Mouse (Mus musculus) CH12.LX (cell line): ENCODE data around the gene Cnbp. TPM values are rescaled to one million over a fixed set of nuclear protein-coding genes. Genes with fewer than 3 reads are reported as not detected.

Experiments
- DNase-seq: peaks from one replicate; pipeline ENCODE4 v3.0.0-alpha.2; 2013; ENCODE audit errors: extremely low read depth
- H3K27ac ChIP-seq: 2 replicates; pipeline ENCODE4 v1.5.1; 2012; ENCODE audit warnings: low read depth, mild to moderate bottlenecking, control low read depth, moderate library complexity; ENCODE audit not compliant: insufficient read depth
- H3K27me3 ChIP-seq: replicated peaks from 2 replicates; pipeline ENCODE3; 2012; ENCODE audit warnings: inconsistent platforms
- H3K36me3 ChIP-seq, 2 experiments: replicated peaks in 1 of 2; 2 replicates each; pipeline versions ENCODE3 to v1.6.1; 2012; ENCODE audit warnings: inconsistent platforms in 1 of 2, low read length in 1 of 2, mild to moderate bottlenecking in 1 of 2, mixed read lengths in 1 of 2, moderate library complexity in 1 of 2; ENCODE audit not compliant: control insufficient read depth in 1 of 2, insufficient read depth in 1 of 2
- H3K4me1 ChIP-seq, 2 experiments: 2 replicates each; pipeline ENCODE4 v1.6.1; 2012; ENCODE audit warnings: inconsistent platforms in 1 of 2, moderate library complexity in 1 of 2; ENCODE audit not compliant: insufficient read depth in 2 of 2, control insufficient read depth in 1 of 2
- H3K4me2 ChIP-seq: 2 replicates; pipeline ENCODE4 v1.6.1; 2012; ENCODE audit warnings: low read depth, mild to moderate bottlenecking, control low read depth; ENCODE audit not compliant: poor library complexity, insufficient read depth, severe bottlenecking
- H3K4me3 ChIP-seq, 3 experiments: fragments of 150-350 bp in 1 of 3; sonication (generic) in 1 of 3; replicated peaks in 1 of 3; 2 replicates each; pipeline versions ENCODE3 to v1.5.1; 2011 to 2012; ENCODE audit warnings: low read depth in 2 of 3, low read length in 2 of 3, mild to moderate bottlenecking in 2 of 3, moderate library complexity in 2 of 3, control low read depth in 1 of 3, improper control_type of control experiment in 1 of 3, inconsistent platforms in 1 of 3, mixed read lengths in 1 of 3; ENCODE audit not compliant: poor library complexity in 1 of 3
- H3K79me2 ChIP-seq: replicated peaks from 2 replicates; pipeline ENCODE4 v1.6.1; 2012; ENCODE audit warnings: mild to moderate bottlenecking, moderate library complexity; ENCODE audit not compliant: control insufficient read depth, poor library complexity, insufficient read depth, severe bottlenecking; ENCODE audit errors: extremely low read depth
- H3K9ac ChIP-seq: 2 replicates; pipeline ENCODE4 v1.6.1; 2012; ENCODE audit warnings: low read depth, mild to moderate bottlenecking, control low read depth, moderate library complexity; ENCODE audit not compliant: insufficient read depth
- H3K9me3 ChIP-seq: replicated peaks from 2 replicates; pipeline ENCODE3; 2012; ENCODE audit warnings: low read length, inconsistent platforms, mixed read lengths
- BHLHE40 ChIP-seq: IDR thresholded peaks from 2 replicates; pipeline ENCODE4 v1.6.1; 2011; ENCODE audit warnings: mild to moderate bottlenecking, low read depth, low read length, improper control_type of control experiment
- CTCF ChIP-seq, 2 experiments: IDR thresholded peaks in 1 of 2; conservative IDR thresholded peaks in 1 of 2; 2 replicates each; pipeline ENCODE4 v1.5.1; 2011 to 2012; ENCODE audit warnings: low read depth in 2 of 2, low read length in 2 of 2, improper control_type of control experiment in 1 of 2, inconsistent platforms in 1 of 2, mild to moderate bottlenecking in 1 of 2, moderate library complexity in 1 of 2
- EP300 ChIP-seq: IDR thresholded peaks from 2 replicates; pipeline ENCODE4 v1.6.1; 2011; ENCODE audit warnings: low read length, improper control_type of control experiment
- ETS1 ChIP-seq: conservative IDR thresholded peaks from 2 replicates; pipeline ENCODE4 v1.6.1; 2012; ENCODE audit warnings: low read depth, mild to moderate bottlenecking, inconsistent platforms, low read length, improper control_type of control experiment, moderate library complexity
- HCFC1 ChIP-seq: IDR thresholded peaks from 2 replicates; pipeline ENCODE4 v1.6.1; 2012; ENCODE audit warnings: low read depth, mild to moderate bottlenecking, inconsistent platforms, low read length, improper control_type of control experiment
- JUN ChIP-seq: IDR thresholded peaks from 2 replicates; pipeline ENCODE4 v1.6.1; 2011; ENCODE audit warnings: low read depth, mild to moderate bottlenecking, low read length, improper control_type of control experiment, moderate library complexity; ENCODE audit not compliant: insufficient read depth
- KAT2A ChIP-seq: IDR thresholded peaks from 2 replicates; pipeline ENCODE4 v1.6.1; 2012; ENCODE audit warnings: low read length, improper control_type of control experiment, inconsistent platforms; ENCODE audit not compliant: insufficient replicate concordance
- MAFK ChIP-seq: IDR thresholded peaks from 2 replicates; pipeline ENCODE4 v1.6.1; 2011; ENCODE audit warnings: low read length, improper control_type of control experiment; ENCODE audit not compliant: insufficient replicate concordance
- MAX ChIP-seq: IDR thresholded peaks from 2 replicates; pipeline ENCODE4 v1.6.1; 2011; ENCODE audit warnings: low read length, improper control_type of control experiment
- MYC ChIP-seq: IDR thresholded peaks from 2 replicates; pipeline ENCODE4 v1.6.1; 2011; ENCODE audit warnings: low read depth, mild to moderate bottlenecking, improper control_type of control experiment, low read length
- NELFE ChIP-seq: IDR thresholded peaks from 2 replicates; pipeline ENCODE4 v1.6.1; 2011; ENCODE audit warnings: low read depth, low read length, improper control_type of control experiment
- NRF1 ChIP-seq: IDR thresholded peaks from 2 replicates; pipeline ENCODE4 v1.6.1; 2014; ENCODE audit warnings: low read depth, mild to moderate bottlenecking, inconsistent platforms, low read length, improper control_type of control experiment, moderate library complexity
- RCOR1 ChIP-seq: conservative IDR thresholded peaks from 2 replicates; pipeline ENCODE4 v1.6.1; 2012; ENCODE audit warnings: low read depth, mild to moderate bottlenecking, inconsistent platforms, low read length, improper control_type of control experiment
- SIN3A ChIP-seq: IDR thresholded peaks from 2 replicates; pipeline ENCODE4 v1.6.1; 2012; ENCODE audit warnings: low read length, improper control_type of control experiment, inconsistent platforms
- SMC3 ChIP-seq: IDR thresholded peaks from 2 replicates; pipeline ENCODE4 v1.6.1; 2011; ENCODE audit warnings: low read depth, low read length, improper control_type of control experiment
- TBP ChIP-seq: conservative IDR thresholded peaks from 2 replicates; pipeline ENCODE4 v1.6.1; 2011; ENCODE audit warnings: low read depth, low read length, improper control_type of control experiment
- UBTF ChIP-seq: IDR thresholded peaks from 2 replicates; pipeline ENCODE4 v1.6.1; 2012; ENCODE audit warnings: low read depth, mild to moderate bottlenecking, inconsistent platforms, low read length, improper control_type of control experiment, moderate library complexity
- ZKSCAN1 ChIP-seq: IDR thresholded peaks from 2 replicates; pipeline ENCODE4 v1.6.1; 2012; ENCODE audit warnings: low read depth, inconsistent platforms, low read length, improper control_type of control experiment, borderline replicate concordance
- dilution Hi-C: fragments of 300-500 bp; cut with MboI; formaldehyde crosslinking; loops from 2 replicates; pipeline ENCODE4 v1.14.3; 2020; ENCODE audit warnings: low sequenced_read_pairs; ENCODE audit not compliant: extremely low pct_unique_long_range_greater_than_20kb, extremely low pct_ligation_motif_present
- in situ Hi-C: fragments of 300-500 bp; cut with MboI; formaldehyde crosslinking; loops from 3 replicates; pipeline ENCODE4 v1.14.3; 2019; ENCODE audit warnings: low sequenced_read_pairs, low pct_ligation_motif_present, low pct_unique_long_range_greater_than_20kb, mixed read lengths
- polyA plus RNA-seq: library from polyadenylated mRNA; unstranded; fragments of >175 nt; gene quantifications from 2 replicates; pipeline ENCODE4 v1.2.1, GENCODE M21; 2012; ENCODE audit warnings: low read depth; ENCODE audit not compliant: insufficient read length
- total RNA-seq, 2 experiments: library from RNA; depleted of rRNA; stranded (reverse); fragments of 300-350 nt in 1 of 2; fragments of >200 nt in 1 of 2; gene quantifications; 2 replicates each; pipeline ENCODE4 v1.2.3; 2012 to 2014

The Cnbp gene
- total and polyA plus RNA-seq, 3 experiments: 558 to 838 (median 649) TPM

DNA sequence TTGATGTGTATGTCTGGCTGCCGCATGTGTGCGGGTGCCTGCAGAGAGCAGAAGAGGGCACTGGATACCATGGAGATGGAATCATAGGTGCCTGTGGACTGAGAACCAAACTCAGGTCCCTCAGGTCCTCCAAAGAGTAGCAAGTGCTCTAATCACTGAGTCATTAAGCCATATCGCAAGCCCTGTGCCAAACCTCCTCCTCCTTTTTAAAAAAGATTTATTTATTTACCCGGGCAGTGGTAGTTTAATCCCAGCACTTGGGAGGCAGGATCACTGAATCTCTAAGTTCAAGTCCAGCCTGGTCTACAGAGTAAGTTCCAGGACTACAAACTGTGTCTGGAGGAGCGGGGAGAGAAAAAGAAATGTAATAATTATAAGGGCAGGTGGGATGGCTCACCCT lies 36.4 kb downstream of the Cnbp start:
- Histone ChIP-seq H3K4me2 (no peak overlapping the region), H3K9me3 (no peaks in the 10 kb centered on the region), H3K79me2 (peaks cover 9% of the 10 kb centered on the region), H3K4me3 (no peak overlapping the region), H3K27me3 (no peaks in the 10 kb centered on the region), H3K4me1 (peaks cover 3 to 22% of the 10 kb centered on the region in 2 experiments; a peak in 3 of 4 replicates), H3K27ac (no peak overlapping the region), H3K9ac (no peak overlapping the region), H3K36me3 (peaks cover 43 to 70% of the 10 kb centered on the region in 2 experiments)
- no peak for DNase-seq
- TF ChIP-seq UBTF (no peak), RCOR1 (no peak), ZKSCAN1 (no peak), NRF1 (no peak), ETS1 (no peak), MAFK (no peak), SMC3 (no peak), MYC (no peak), NELFE (no peak), MAX (no peak), CTCF (conservative IDR thresholded peaks at IDR 0.05 in 1 of 2, IDR thresholded peaks at IDR 0.05 in 1 of 2; ENCODE audit: low read depth in 2 of 2, low read length in 2 of 2) (no peak)
- dilution Hi-C loops: no loop called here
- in situ Hi-C loops: no loop called here

GRCm38 (mm10) chr6:87812656-87813055 lies 38.2 kb downstream of the Cnbp start:
- dilution Hi-C loops: no loop called here

More at GRCm38 (mm10) chr6:87812656-87813055, 38.2 kb downstream of the Cnbp start:
- Histone ChIP-seq H3K4me1 (peaks cover 10 to 40% of the 10 kb centered on the region in 2 experiments; a peak in 3 of 4 replicates), H3K9ac (no peak overlapping the region)
- no peak for TF ChIP-seq KAT2A
- TF ChIP-seq HCFC1: no peak
- no peak for TF ChIP-seq MAX
- TF ChIP-seq SMC3: no peak
- no peak for TF ChIP-seq BHLHE40
- TF ChIP-seq TBP: no peak
- no peak for TF ChIP-seq RCOR1
- no peak for TF ChIP-seq NELFE
- no peak for TF ChIP-seq ZKSCAN1
- TF ChIP-seq SIN3A: no peak
- TF ChIP-seq JUN: no peak
- TF ChIP-seq EP300: no peak
- TF ChIP-seq CTCF (conservative IDR thresholded peaks at IDR 0.05 in 1 of 2, IDR thresholded peaks at IDR 0.05 in 1 of 2; ENCODE audit: low read depth in 2 of 2, low read length in 2 of 2): no peak
- no peak for TF ChIP-seq ETS1
- TF ChIP-seq, all 38 proteins: peak for 0
- Histone ChIP-seq H3K4me3 (no peak overlapping the region), H3K27ac (no peak overlapping the region), H3K27me3 (no peaks in the 10 kb centered on the region), H3K79me2 (peaks cover 24% of the 10 kb centered on the region), H3K36me3 (peaks cover 26 to 57% of the 10 kb centered on the region in 2 experiments), H3K9me3 (no peaks in the 10 kb centered on the region), H3K4me2 (no peak overlapping the region)
- no peak for DNase-seq
- in situ Hi-C loops: no loop called here
